Mouse (Mus musculus): ENCODE data around the gene Fam186a. TPM values are rescaled to one million over a fixed set of nuclear protein-coding genes. Genes with fewer than 3 reads are reported as not detected.

Fam186a gene
- polyA plus RNA-seq (2012; rRNA removed), result under 0.01 and 0.11 TPM in 2 replicates

GRCm38 (mm10) chr15:99966961-99967360, at the start of gene Fam186a:
Gene Fam186a, minus strand, starts transcription at chr15:99967061.

GRCm38 (mm10) chr15:99969765-99970164, 2.9 kb upstream of the Fam186a start, which contains the start of gene Larp4:
Gene Larp4, plus strand, starts transcription at chr15:99970065.

GRCm38 (mm10) chr15:99875334-99875869, 91.5 kb downstream of the Fam186a start, which contains the start of gene Lima1:
Gene Lima1, minus strand, starts transcription at chr15:99875456.

Other genes with a start within 250 kb of the Fam186a start
- gene Gpd1, start 249.5 kb downstream of the Fam186a start, polyA plus RNA-seq (2012; rRNA removed), result 3.6 and 4.1 TPM in 2 replicates
- gene Cox14, start 241.4 kb downstream of the Fam186a start, polyA plus RNA-seq (2012; rRNA removed), result 171 and 183 TPM in 2 replicates
- gene Cers5, start 194.2 kb downstream of the Fam186a start, polyA plus RNA-seq (2012; rRNA removed), result 62.4 and 67.4 TPM in 2 replicates
- gene Lima1, start 91.6 kb downstream of the Fam186a start, polyA plus RNA-seq (2012; rRNA removed), result 27.7 and 32.4 TPM in 2 replicates
- 24.9 and 26.2 TPM in 2 replicates for gene Larp4, start 3.0 kb upstream of the Fam186a start, polyA plus RNA-seq (2012; rRNA removed)
- gene Dip2b, start 71.6 kb upstream of the Fam186a start, polyA plus RNA-seq (2012; rRNA removed), result 23.1 and 24.3 TPM in 2 replicates